Mouse (Mus musculus) embryonic facial prominence, embryonic 11.5 days (tissue): ENCODE results near the gene Mtss1l. TPM values are rescaled to one million over a fixed set of nuclear protein-coding genes. Genes with fewer than 3 reads are reported as not detected.
A peak's percentile ranks its signal among the peaks of the same experiment; 100 is the strongest.

Experiments used
- ATAC-seq: fragments of 200-750 bp; cut with Nextera tagmentation; replicated peaks from 2 replicates; pipeline ENCODE4 v1.8.0; 2017; ENCODE audit warnings: low read depth; ENCODE audit not compliant: insufficient number of reproducible peaks, low FRiP score, low TSS enrichment
- DNase-seq: peaks from one replicate; pipeline ENCODE4 v3.0.0-alpha.2; 2015; ENCODE audit warnings: low spot score
- H3K27ac ChIP-seq: fragments of 300-500 bp; sonication (generic); replicated peaks from 2 replicates; pipeline ENCODE4 v1.5.1; 2014; ENCODE audit warnings: mild to moderate bottlenecking, low read depth, low read length, control low read depth
- H3K27me3 ChIP-seq: fragments of 300-500 bp; sonication (generic); 2 replicates; pipeline ENCODE4 v1.6.1; 2014; ENCODE audit warnings: mild to moderate bottlenecking, low read length, moderate library complexity, mixed read lengths; ENCODE audit not compliant: control insufficient read depth, insufficient read depth
- H3K36me3 ChIP-seq: fragments of 300-500 bp; sonication (generic); replicated peaks from 2 replicates; pipeline ENCODE4 v1.6.1; 2014; ENCODE audit warnings: low read depth, mild to moderate bottlenecking, low read length, moderate library complexity, mixed read lengths; ENCODE audit not compliant: control insufficient read depth, insufficient read depth
- H3K4me1 ChIP-seq: fragments of 300-500 bp; sonication (generic); 2 replicates; pipeline ENCODE4 v1.6.1; 2014; ENCODE audit warnings: low read length, mixed read lengths; ENCODE audit not compliant: control insufficient read depth, insufficient read depth
- H3K4me2 ChIP-seq: fragments of 300-500 bp; sonication (generic); 2 replicates; pipeline ENCODE4 v1.6.1; 2014; ENCODE audit warnings: low read depth, mild to moderate bottlenecking, control low read depth, low read length, moderate library complexity
- H3K4me3 ChIP-seq: fragments of 300-500 bp; sonication (generic); 2 replicates; pipeline ENCODE4 v1.5.1; 2014; ENCODE audit warnings: low read depth, low read length, control low read depth
- H3K9ac ChIP-seq: fragments of 300-500 bp; sonication (generic); replicated peaks from 2 replicates; pipeline ENCODE4 v1.6.1; 2014; ENCODE audit warnings: mild to moderate bottlenecking, control low read depth, low read length
- H3K9me3 ChIP-seq: fragments of 300-500 bp; sonication (generic); replicated peaks from 2 replicates; pipeline ENCODE4 v1.6.1; 2016; ENCODE audit warnings: mild to moderate bottlenecking, low read length, inconsistent platforms, mixed read lengths; ENCODE audit not compliant: control insufficient read depth
- WGBS: fragments of 180-500 bp; shearing (Covaris S2); extraction: QIAGEN DNeasy Blood & Tissue Kit; methylation state at CpG from one replicate; pipeline ENCODE4 v1.1.7; 2014; 5-methylcytosine and 5-hydroxymethylcytosine counted together
- polyA plus RNA-seq: library from polyadenylated mRNA; unstranded; fragments of >200 nt; fragmentation: Nextera tagmentation; extraction: Ambion mirVana; gene quantifications from 2 replicates; pipeline ENCODE4 v1.2.1, GENCODE M21; 2014

The Mtss1l gene
- polyA plus RNA-seq, 1 experiment from 2014 or later: 12.7 TPM

DNA sequence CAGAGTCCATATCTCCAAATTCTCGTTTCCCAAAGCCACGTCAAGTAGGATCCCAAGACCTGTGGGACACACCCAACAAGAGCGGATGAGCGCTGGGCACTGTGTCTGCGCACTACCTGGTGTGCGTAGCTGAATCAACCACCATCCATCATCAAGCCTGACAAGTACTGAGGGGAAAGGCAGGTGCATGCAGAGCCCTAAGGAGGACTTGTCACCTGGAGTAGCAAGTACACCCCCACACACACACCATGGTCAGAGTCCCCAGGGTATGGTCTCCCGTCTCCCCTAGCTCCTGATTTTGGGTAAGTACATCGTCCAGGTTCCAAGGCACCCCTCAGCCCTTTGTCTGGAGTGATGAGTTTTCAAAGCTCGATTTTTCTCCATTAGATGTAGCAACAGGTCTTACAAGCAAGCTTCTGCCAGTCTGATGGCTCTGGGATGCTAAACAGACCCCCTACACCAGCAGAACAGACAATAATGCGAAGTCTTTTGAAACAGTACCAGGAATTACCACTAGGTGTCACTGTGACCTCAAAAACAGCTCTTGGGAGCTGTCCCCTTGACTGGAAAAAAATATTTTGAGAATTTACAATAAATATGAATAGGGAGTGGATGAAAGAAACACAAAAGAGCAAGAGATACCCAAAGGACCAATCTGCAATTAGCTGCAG is 28.4 kb downstream of the Mtss1l start:
- no peaks in the 10 kb centered on the region for H3K4me1 ChIP-seq
- H3K27me3 ChIP-seq: no peaks in the 10 kb centered on the region
- H3K36me3 ChIP-seq: no peaks in the 10 kb centered on the region
- no peak overlapping the region for H3K27ac ChIP-seq
- DNase-seq (peak; percentile 89), ATAC-seq (0 out of 2 replicates have a peak, but pooled peaks have one; percentile 35)
- no peak overlapping the region for H3K4me2 ChIP-seq
- H3K9ac ChIP-seq: no peak overlapping the region
- no peak overlapping the region for H3K4me3 ChIP-seq
- WGBS: 62% methylated on average over 10 of the region's 10 CpGs
- no peaks in the 10 kb centered on the region for H3K9me3 ChIP-seq

DNA sequence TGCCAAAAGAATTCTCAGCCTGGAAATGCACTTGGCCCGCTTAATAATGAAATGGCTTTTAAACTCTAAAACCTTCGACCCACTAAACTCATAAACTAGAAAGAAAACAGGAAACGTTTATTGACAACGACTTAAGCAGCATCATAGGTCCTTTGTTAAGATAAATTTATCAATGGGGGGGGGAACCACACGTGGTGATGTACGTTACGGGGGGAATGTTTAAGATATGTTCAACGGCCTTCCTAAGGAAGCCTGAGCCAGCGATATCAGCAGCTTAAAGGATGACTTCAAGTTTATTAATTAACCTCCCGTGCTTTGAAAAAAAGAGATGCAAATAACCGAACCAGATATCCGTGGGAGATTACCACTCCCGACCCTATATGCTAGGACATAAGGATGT is 29.0 kb downstream of the Mtss1l start:
- H3K27me3 ChIP-seq: no peaks in the 10 kb centered on the region
- no peaks in the 10 kb centered on the region for H3K4me1 ChIP-seq
- DNase-seq (no peak), ATAC-seq (no peak)
- H3K27ac ChIP-seq: no peak overlapping the region
- no peak overlapping the region for H3K4me3 ChIP-seq
- H3K36me3 ChIP-seq: no peaks in the 10 kb centered on the region
- H3K9me3 ChIP-seq: no peaks in the 10 kb centered on the region
- no peak overlapping the region for H3K9ac ChIP-seq
- WGBS: 53% methylated on average over 13 of the region's 13 CpGs
- H3K4me2 ChIP-seq: no peak overlapping the region

DNA sequence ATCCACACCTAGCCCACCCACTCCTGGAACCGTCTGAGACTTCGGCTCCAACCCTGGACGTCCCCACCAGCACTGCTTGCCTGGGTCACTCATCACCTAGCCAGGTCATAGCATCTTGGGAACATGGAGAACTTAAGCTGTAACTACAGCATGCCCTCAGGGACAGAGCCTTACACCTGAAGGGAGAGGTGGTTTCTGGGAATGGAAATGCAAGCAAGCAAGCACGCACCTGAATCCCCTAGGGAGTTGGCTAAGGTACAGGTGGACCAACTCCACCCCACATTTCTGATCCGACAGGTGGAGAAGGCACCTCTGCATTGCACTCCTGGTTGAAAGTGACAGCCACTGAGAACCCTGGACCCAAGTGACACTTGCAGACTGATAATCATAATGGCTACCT is 30.2 kb downstream of the Mtss1l start:
- H3K4me3 ChIP-seq: no peak overlapping the region
- H3K36me3 ChIP-seq: no peaks in the 10 kb centered on the region
- WGBS: 81% methylated on average over 5 of the region's 5 CpGs
- no peak overlapping the region for H3K27ac ChIP-seq
- ATAC-seq (no peak), DNase-seq (no peak)
- H3K27me3 ChIP-seq: no peaks in the 10 kb centered on the region
- no peak overlapping the region for H3K9ac ChIP-seq
- H3K4me2 ChIP-seq: no peak overlapping the region
- no peaks in the 10 kb centered on the region for H3K4me1 ChIP-seq
- no peaks in the 10 kb centered on the region for H3K9me3 ChIP-seq

DNA sequence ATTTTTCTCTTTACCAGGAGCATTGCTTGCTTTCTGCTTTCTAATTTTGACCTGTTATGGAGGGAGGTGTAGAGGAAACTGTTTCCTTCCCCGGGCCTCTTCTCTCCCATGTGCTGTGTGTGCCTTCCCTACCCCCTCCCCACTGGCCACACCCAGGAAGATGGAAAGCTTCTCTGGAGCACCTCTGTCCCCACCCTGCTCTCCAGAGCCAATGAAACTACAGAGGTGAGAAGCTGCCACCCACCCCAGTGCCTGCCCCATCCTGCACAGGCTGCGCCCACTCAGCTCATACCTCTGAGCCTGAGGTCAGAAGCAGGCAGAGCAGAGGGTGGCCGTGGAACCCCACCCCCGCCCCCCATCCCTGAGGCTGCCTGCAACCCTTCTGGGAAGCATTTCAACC is 33.4 kb downstream of the Mtss1l start:
- H3K36me3 ChIP-seq: no peaks in the 10 kb centered on the region
- H3K27me3 ChIP-seq: no peaks in the 10 kb centered on the region
- WGBS: 43% methylated on average over 4 of the region's 4 CpGs
- no peak overlapping the region for H3K9ac ChIP-seq
- no peak for DNase-seq
- no peak overlapping the region for H3K4me3 ChIP-seq
- ATAC-seq: peak; percentile 67; the same call in 1 of the 2 replicates
- no peak overlapping the region for H3K4me2 ChIP-seq
- no peak overlapping the region for H3K27ac ChIP-seq
- no peaks in the 10 kb centered on the region for H3K4me1 ChIP-seq
- H3K9me3 ChIP-seq: no peaks in the 10 kb centered on the region

DNA sequence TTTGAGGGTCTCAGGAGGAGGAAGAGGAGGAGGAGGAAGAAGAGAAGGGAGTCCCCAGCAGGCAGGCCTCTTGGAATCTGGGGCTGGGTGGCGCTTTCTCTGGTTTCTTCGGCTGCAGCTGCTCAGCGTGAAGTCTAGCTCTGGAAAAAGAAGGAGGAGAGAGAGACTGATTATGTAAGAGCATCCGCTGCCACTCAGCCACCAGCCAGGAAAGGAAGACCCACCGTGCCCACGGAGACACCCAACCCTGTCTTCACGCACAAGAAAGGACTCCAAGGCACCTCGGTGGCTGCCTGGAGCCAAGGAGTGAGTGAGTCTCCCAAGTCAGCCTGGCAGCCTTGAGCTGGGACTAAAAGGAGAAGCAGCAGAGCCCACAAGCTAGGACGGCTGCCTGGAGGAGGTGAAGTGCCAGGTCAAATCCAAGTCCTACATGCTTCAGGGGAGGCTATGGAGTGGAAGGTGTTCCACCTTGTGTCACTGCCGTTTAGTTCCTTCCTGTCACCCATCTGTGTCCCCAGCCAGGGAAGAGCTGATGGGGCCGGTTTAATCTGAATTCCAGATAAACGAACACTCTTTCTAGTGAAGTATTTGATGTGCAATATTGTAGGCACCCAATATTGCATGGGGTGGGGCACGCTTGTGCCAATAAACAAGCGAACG is 34.4 kb downstream of the Mtss1l start:
- Histone ChIP-seq H3K9me3 (no peaks in the 10 kb centered on the region), H3K9ac (no peak overlapping the region), H3K27ac (no peak overlapping the region), H3K27me3 (no peaks in the 10 kb centered on the region), H3K4me2 (no peak overlapping the region), H3K4me3 (no peak overlapping the region), H3K4me1 (no peaks in the 10 kb centered on the region), H3K36me3 (no peaks in the 10 kb centered on the region)
- ATAC-seq (no peak), DNase-seq (no peak)
- WGBS: 60% methylated on average over 15 of the region's 15 CpGs

DNA sequence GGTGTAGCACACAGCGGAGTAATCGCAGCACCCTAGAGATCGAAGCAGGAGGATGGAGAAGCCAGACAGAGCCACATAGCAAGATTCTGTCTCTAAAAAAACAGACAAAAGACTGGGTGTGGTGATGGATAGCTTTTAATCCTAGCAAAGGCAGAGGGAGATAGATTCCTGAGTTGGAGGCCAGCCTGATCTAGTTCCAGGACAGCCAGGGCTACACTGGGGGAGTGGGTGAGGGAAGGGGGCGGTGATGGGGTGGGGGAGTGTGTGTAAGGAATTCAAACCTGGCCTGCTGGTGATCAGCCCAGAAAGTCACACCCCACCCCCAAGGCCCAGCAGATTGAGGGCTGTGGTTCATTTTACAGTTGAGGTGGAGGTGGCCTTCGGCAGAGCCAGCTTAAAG is 34.9 kb downstream of the Mtss1l start:
- Histone ChIP-seq H3K4me3 (no peak overlapping the region), H3K9ac (no peak overlapping the region), H3K36me3 (no peaks in the 10 kb centered on the region), H3K4me2 (no peak overlapping the region), H3K27ac (no peak overlapping the region), H3K27me3 (no peaks in the 10 kb centered on the region), H3K9me3 (no peaks in the 10 kb centered on the region), H3K4me1 (no peaks in the 10 kb centered on the region)
- DNase-seq: no peak
- ATAC-seq: no peak
- WGBS: 86% methylated on average over 5 of the region's 5 CpGs

DNA sequence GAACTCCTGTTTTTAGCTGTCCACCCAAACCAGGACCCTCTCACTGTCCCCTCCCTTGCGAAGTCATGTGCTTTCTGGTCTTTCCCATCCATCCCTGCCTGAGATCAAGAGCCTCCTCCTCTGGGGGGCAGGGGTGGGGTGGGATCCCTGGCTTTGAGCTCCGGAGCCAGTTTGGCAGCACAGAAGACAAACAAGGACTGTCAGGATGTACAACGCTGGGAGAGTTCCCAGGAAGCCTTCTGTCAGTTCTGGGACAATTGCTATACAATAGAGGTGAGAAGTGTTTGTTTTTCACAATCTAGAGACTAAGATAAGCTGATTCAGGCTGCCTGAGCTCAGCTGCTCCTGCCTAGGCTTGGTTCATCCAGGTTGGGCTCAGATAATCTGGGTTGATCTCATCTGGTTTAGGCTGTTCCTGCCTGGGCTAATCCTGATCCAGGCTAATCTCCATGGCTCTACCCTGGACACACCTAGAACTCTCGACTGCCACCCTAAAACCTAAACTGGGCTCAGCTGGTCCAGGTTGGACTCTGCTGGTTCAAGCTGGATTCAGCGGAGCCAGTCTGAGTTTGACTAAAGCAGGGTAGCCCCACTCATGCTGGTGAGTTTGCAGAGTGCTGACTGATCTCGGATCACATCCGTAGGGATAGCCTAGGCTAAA is 39.1 kb downstream of the Mtss1l start:
- ATAC-seq: no peak
- WGBS: 71% methylated on average over 7 of the region's 7 CpGs
- Histone ChIP-seq H3K9me3 (no peaks in the 10 kb centered on the region), H3K4me2 (no peak overlapping the region), H3K4me3 (no peak overlapping the region), H3K9ac (no peak overlapping the region), H3K4me1 (no peaks in the 10 kb centered on the region), H3K27ac (no peak overlapping the region), H3K27me3 (no peaks in the 10 kb centered on the region), H3K36me3 (no peaks in the 10 kb centered on the region)
- DNase-seq: no peak

DNA sequence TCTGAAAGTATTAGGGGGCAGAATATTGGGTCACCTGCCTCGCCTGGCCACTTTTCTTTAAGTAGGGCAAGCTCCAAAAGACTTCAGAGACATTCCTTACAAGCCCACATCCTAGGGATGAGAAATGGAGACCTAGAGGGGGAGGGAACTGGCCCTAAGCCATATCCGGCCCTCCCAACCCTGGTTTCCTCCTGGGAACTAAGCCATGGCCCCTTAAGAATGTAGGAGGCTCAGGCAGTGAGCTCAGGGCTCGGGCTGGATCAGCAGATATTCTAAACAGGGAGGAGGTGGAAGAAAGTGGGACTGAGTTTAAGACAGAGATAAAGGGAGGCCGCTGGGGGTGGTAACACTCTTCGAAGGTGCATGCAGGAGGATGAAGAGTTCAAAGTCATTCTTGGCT is 39.9 kb downstream of the Mtss1l start:
- 59% methylated on average over 5 of the region's 5 CpGs for WGBS
- Histone ChIP-seq H3K36me3 (no peaks in the 10 kb centered on the region), H3K27ac (no peak overlapping the region), H3K27me3 (no peaks in the 10 kb centered on the region), H3K4me3 (no peak overlapping the region), H3K9ac (no peak overlapping the region), H3K9me3 (no peaks in the 10 kb centered on the region), H3K4me1 (no peaks in the 10 kb centered on the region), H3K4me2 (no peak overlapping the region)
- no peak for DNase-seq
- no peak for ATAC-seq
